Mouse (Mus musculus) midbrain, embryonic 16.5 days (tissue): ENCODE data around the gene Rbm33. TPM values are rescaled to one million over a fixed set of nuclear protein-coding genes. Genes with fewer than 3 reads are reported as not detected.

Experiments
- ATAC-seq: fragments of 200-750 bp; cut with Nextera tagmentation; 2 replicates; pipeline ENCODE4 v1.8.0; 2017; ENCODE audit warnings: moderate TSS enrichment
- H3K27ac ChIP-seq: fragments of 300-500 bp; sonication (generic); 2 replicates; pipeline ENCODE4 v1.5.1; 2014; ENCODE audit warnings: mild to moderate bottlenecking, low read length, mixed read lengths
- H3K27me3 ChIP-seq: fragments of 300-500 bp; sonication (generic); 2 replicates; pipeline ENCODE4 v1.6.1; 2014; ENCODE audit warnings: low read depth, low read length, mixed read lengths; ENCODE audit not compliant: control insufficient read depth, insufficient read depth
- H3K36me3 ChIP-seq: fragments of 300-500 bp; sonication (generic); 2 replicates; pipeline ENCODE4 v1.6.1; 2014; ENCODE audit warnings: mild to moderate bottlenecking, low read length, moderate library complexity, mixed read lengths; ENCODE audit not compliant: control insufficient read depth, insufficient read depth
- H3K4me1 ChIP-seq: fragments of 300-500 bp; sonication (generic); 2 replicates; pipeline ENCODE4 v1.6.1; 2014; ENCODE audit warnings: mild to moderate bottlenecking, low read length, mixed read lengths; ENCODE audit not compliant: control insufficient read depth, insufficient read depth
- H3K4me2 ChIP-seq: fragments of 300-500 bp; sonication (generic); 2 replicates; pipeline ENCODE4 v1.6.1; 2014; ENCODE audit warnings: mild to moderate bottlenecking, low read length, mixed read lengths
- H3K4me3 ChIP-seq: fragments of 300-500 bp; sonication (generic); 2 replicates; pipeline ENCODE4 v1.5.1; 2014; ENCODE audit warnings: low read depth, mild to moderate bottlenecking, low read length, moderate library complexity, mixed read lengths
- H3K9ac ChIP-seq: fragments of 300-500 bp; sonication (generic); 2 replicates; pipeline ENCODE4 v1.6.1; 2014; ENCODE audit warnings: low read depth, low read length, mixed read lengths
- H3K9me3 ChIP-seq: fragments of 300-500 bp; sonication (generic); replicated peaks from 2 replicates; pipeline ENCODE4 v1.6.1; 2014; ENCODE audit warnings: mild to moderate bottlenecking, low read length, mixed read lengths; ENCODE audit not compliant: control insufficient read depth, poor library complexity, severe bottlenecking
- WGBS: fragments of 180-500 bp; shearing (Covaris S2); extraction: QIAGEN DNeasy Blood & Tissue Kit; methylation state at CpG from one replicate; pipeline ENCODE4 v1.1.7; 2014; 5-methylcytosine and 5-hydroxymethylcytosine counted together
- polyA plus RNA-seq: library from polyadenylated mRNA; unstranded; fragments of >200 nt; fragmentation: Nextera tagmentation; extraction: Ambion mirVana; gene quantifications from 2 replicates; pipeline ENCODE4 v1.2.1, GENCODE M21; 2015

Gene Rbm33
- polyA plus RNA-seq, 1 experiment from 2014 or later: 14.1 TPM

DNA sequence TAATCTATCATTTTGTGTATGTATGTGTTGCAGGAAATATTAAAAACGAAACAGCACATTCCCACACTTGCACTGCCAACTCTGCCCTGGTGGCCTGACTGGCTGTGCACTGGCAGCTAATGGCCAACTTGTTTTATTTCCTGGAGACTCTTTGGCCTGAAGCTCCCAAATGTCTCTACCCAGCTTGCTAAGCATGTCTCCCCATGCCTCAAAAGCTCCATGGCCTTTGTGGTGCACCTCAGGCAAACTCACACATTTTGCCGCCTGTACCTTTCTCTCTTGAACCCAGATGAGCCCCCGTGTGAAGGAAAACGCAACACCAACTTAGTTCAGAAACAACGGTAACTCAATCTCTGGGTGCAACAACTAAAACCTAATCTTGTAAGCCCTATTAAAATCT, 136.2 kb downstream of the Rbm33 start:
- H3K9me3 ChIP-seq: no peaks in the 10 kb centered on the region
- peaks cover 18% of the 10 kb centered on the region for H3K27me3 ChIP-seq
- WGBS: 85% methylated on average over 5 of the region's 5 CpGs
- H3K4me3 ChIP-seq: no peak overlapping the region
- no peak overlapping the region for H3K9ac ChIP-seq
- no peaks in the 10 kb centered on the region for H3K36me3 ChIP-seq
- peaks cover 5% of the 10 kb centered on the region; the same call in 1 of the 2 replicates for H3K4me1 ChIP-seq
- no peak overlapping the region for H3K27ac ChIP-seq
- ATAC-seq: no peak
- H3K4me2 ChIP-seq: no peak overlapping the region

DNA sequence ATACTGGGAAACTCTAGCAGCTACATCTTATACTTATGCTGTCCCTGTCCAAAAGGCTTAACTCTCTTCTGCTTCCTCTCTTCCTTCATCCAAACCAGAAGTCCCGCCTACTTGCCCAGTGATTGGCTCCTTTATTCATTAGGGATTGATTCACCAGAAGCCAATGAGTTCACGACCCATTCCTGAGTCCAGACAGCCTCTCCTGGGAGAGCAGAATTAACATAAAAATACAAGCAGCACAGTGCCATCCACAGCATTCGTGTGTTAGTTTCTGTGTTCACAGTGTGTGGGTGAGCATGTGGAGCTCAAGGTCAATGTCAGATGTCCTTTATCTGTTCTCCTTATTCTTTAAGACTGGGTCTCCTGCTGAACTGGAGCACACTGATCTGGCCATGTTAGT, 136.6 kb downstream of the Rbm33 start:
- Histone ChIP-seq H3K4me3 (no peak overlapping the region), H3K9me3 (no peaks in the 10 kb centered on the region), H3K4me2 (no peak overlapping the region), H3K4me1 (peaks cover 9% of the 10 kb centered on the region; the same call in 1 of the 2 replicates), H3K27ac (no peak overlapping the region), H3K36me3 (no peaks in the 10 kb centered on the region), H3K9ac (no peak overlapping the region), H3K27me3 (peaks cover 21% of the 10 kb centered on the region)
- WGBS: 18% methylated on average over 3 of the region's 3 CpGs
- ATAC-seq: no peak

- Histone ChIP-seq H3K27me3 (peaks cover 29% of the 10 kb centered on the region), H3K4me1 (peaks cover 16% of the 10 kb centered on the region), H3K9ac (no peak overlapping the region), H3K4me3 (no peak overlapping the region), H3K4me2 (no peak overlapping the region), H3K27ac (no peak overlapping the region), H3K36me3 (no peaks in the 10 kb centered on the region), H3K9me3 (no peaks in the 10 kb centered on the region)
- 93% methylated on average over 6 of the region's 6 CpGs for WGBS
- ATAC-seq: no peak
These were observed 137.6 kb downstream of the Rbm33 start for GRCm38 (mm10) chr5:28454546-28454945.

DNA sequence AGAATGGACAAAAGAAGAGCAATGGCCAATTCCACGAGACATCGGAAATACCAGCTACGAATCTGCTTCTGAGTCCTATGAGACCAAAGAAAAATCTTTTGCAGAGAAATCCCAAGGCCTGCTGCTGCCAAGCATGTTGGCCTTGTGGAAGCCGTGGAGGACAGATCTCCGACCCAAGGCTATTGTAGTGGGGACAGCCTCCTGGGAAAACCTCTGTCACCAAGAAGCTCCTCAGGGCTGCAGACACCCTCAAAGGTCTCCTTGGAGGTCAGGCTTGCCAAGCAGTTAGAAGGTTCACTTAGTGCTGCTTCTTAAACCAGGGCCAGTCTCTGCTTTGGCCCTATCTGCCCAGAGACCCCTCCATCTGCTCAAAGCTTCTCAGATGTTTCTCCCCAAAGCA, 138.8 kb downstream of the Rbm33 start:
- WGBS: 87% methylated on average over 5 of the region's 5 CpGs
- Histone ChIP-seq H3K9me3 (no peaks in the 10 kb centered on the region), H3K9ac (no peak overlapping the region), H3K27me3 (peaks cover 40% of the 10 kb centered on the region), H3K4me1 (peaks cover 23% of the 10 kb centered on the region), H3K27ac (no peak overlapping the region), H3K36me3 (no peaks in the 10 kb centered on the region), H3K4me2 (no peak overlapping the region), H3K4me3 (no peak overlapping the region)
- ATAC-seq: no peak

GRCm38 (mm10) chr5:28456366-28456765, 139.4 kb downstream of the Rbm33 start:
- WGBS: 64% methylated on average over 1 of the region's 1 CpGs

GRCm38 (mm10) chr5:28457921-28458641, 141.2 kb downstream of the Rbm33 start:
- Histone ChIP-seq H3K36me3 (no peaks in the 10 kb centered on the region), H3K27me3 (peaks cover 63% of the 10 kb centered on the region), H3K9ac (peak overlapping the region; percentile 50; the same call in 1 of the 2 replicates), H3K4me3 (peak overlapping the region; percentile 47), H3K4me1 (peaks cover 29% of the 10 kb centered on the region), H3K27ac (no peak overlapping the region), H3K4me2 (peak overlapping the region; percentile 83), H3K9me3 (no peaks in the 10 kb centered on the region)
- under 1% methylated on average over 87 of the region's 95 CpGs for WGBS
- ATAC-seq: peak; percentile 55; the same call in 1 of the 2 replicates

More at GRCm38 (mm10) chr5:28456366-28456765, 139.4 kb downstream of the Rbm33 start:
- Histone ChIP-seq H3K9ac (no peak overlapping the region), H3K9me3 (no peaks in the 10 kb centered on the region), H3K4me3 (no peak overlapping the region), H3K4me1 (peaks cover 23% of the 10 kb centered on the region), H3K27ac (no peak overlapping the region), H3K4me2 (no peak overlapping the region), H3K27me3 (peaks cover 47% of the 10 kb centered on the region), H3K36me3 (no peaks in the 10 kb centered on the region)
- ATAC-seq: no peak

DNA sequence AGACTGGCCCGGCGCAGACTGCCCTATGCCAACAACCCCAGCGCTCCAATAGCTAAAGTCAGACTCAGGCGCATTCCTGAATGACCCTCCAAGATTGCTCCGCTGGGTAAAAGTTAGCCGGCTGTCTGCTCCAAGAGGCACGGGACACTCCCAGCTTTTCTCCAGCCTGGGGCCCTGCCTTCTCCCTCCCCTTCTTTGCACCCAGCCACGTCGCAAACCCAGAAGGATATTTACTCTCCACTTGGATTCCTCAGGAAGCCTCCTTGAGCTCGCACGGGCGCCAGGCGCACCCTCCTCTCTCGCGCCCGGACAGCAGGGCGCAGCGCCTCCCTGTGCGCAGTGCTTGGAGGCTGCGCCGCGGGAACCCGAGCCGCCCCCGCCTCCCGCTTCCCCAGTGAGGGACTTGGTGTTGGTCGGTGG, 141.9 kb downstream of the Rbm33 start:
- H3K9ac ChIP-seq: no peak overlapping the region
- H3K4me1 ChIP-seq: peaks cover 31% of the 10 kb centered on the region
- H3K27me3 ChIP-seq: peaks cover 69% of the 10 kb centered on the region
- peak overlapping the region; percentile 83 for H3K4me2 ChIP-seq
- H3K36me3 ChIP-seq: no peaks in the 10 kb centered on the region
- peak overlapping the region; percentile 47 for H3K4me3 ChIP-seq
- 3% methylated on average over 27 of the region's 27 CpGs for WGBS
- 0 out of 2 replicates have a peak, but pooled peaks have one; percentile 16 for ATAC-seq
- H3K27ac ChIP-seq: no peak overlapping the region
- H3K9me3 ChIP-seq: no peaks in the 10 kb centered on the region

DNA sequence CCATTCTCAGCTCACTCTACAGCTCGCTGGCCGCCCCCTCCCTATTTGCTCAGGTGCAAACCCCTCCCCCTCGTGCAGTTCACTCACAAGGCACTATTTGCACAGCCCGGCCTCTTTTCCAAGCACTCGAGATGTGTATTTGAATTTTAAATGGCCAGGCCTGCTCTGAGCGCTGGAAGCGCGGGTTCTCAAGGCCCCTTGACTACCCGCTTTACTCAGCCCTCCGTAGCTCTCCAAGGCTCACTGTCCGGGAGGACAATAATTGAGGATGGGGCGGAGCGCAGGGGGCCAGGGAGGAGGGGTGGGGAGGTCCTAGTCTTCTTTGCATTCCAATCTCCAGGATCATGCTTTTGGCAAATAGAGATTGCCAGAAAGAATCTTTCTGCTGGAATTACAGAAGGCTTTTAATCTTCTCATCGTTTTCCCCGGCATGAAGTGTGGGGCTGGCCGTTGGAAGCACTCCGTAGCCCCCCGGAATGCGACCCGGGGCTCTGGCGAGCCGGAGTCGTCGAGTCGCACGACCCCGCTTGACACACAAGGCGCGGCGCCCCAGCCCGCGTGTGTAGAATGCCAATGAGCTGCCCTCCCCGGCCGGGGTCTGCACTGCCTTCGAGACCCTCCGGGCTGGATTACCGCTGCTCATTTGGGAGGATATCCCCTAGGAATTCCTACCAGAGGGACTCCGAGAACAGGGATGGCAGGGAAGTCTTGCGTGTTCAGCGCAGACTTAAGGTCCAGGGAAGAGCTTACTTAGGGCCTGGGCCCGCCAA, 142.7 kb downstream of the Rbm33 start:
- 4% methylated on average over 41 of the region's 41 CpGs for WGBS
- H3K27ac ChIP-seq: no peak overlapping the region
- peaks cover 37% of the 10 kb centered on the region for H3K4me1 ChIP-seq
- H3K36me3 ChIP-seq: no peaks in the 10 kb centered on the region
- no peak for ATAC-seq
- no peaks in the 10 kb centered on the region for H3K9me3 ChIP-seq
- H3K4me2 ChIP-seq: peak overlapping the region; percentile 83; the same call in 1 of the 2 replicates
- no peak overlapping the region for H3K9ac ChIP-seq
- H3K27me3 ChIP-seq: peaks cover 69% of the 10 kb centered on the region
- no peak overlapping the region; the same call in 1 of the 2 replicates for H3K4me3 ChIP-seq
